Mouse (Mus musculus) kidney, adult 2 months (tissue): ENCODE results near the gene Acap1.

Experiments used
- CTCF ChIP-seq: fragments of 200-500 bp; conservative IDR thresholded peaks from 2 replicates; pipeline ENCODE4 v1.5.1; 2011; ENCODE audit warnings: low read depth, mild to moderate bottlenecking, control low read depth, low read length, moderate library complexity, mixed read lengths; ENCODE audit not compliant: insufficient read depth, insufficient read length
- POLR2A ChIP-seq: fragments of 200-500 bp; IDR thresholded peaks from one replicate; pipeline ENCODE4 v1.6.1; 2011; ENCODE audit warnings: low read depth, low read length, control low read depth

GRCm38 (mm10) chr11:69930967-69931537 is 35.7 kb upstream of the Acap1 start:
- TF ChIP-seq CTCF = no peak
- no peak for TF ChIP-seq POLR2A
